Mouse (Mus musculus): ENCODE measurements around the gene Ikzf2.

DNA sequence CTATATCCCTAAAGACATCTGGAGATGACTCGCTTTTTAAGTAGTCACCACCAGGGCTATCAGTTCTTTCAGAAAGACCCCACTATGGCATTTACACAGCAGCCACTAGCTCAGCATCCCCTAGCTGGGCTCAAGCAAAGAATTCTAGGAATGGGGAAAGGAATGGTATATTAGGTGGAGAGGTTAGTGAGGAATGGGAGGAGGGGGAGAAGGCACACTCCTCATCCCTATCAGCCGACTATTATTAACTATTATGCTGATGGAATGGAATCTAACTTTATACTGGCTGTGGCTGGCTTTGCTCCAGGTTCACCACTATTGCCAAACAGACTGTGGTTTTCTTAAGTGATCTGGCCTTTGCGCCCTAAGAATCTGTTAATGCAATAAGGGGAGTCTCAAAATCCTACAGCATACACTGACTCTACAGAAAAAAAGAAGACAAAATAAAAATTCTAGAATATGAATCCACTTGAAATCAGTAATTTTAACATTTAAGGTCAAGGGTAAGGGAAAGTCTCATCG lies 75.8 kb downstream of the Ikzf2 start:
- TF ChIP-seq GATA1 (IDR thresholded peaks at IDR 0.05; ENCODE audit: low read length): no peak
- no peak for TF ChIP-seq TAL1 (IDR thresholded peaks at IDR 0.05; ENCODE audit: low read length)
